Mouse (Mus musculus): ENCODE measurements around the gene Fam69a. TPM values are rescaled to one million over a fixed set of nuclear protein-coding genes. Genes with fewer than 3 reads are reported as not detected.

Gene Fam69a
- 1.8 and 2.0 TPM in 2 replicates for polyA plus RNA-seq (2012; rRNA removed)

DNA sequence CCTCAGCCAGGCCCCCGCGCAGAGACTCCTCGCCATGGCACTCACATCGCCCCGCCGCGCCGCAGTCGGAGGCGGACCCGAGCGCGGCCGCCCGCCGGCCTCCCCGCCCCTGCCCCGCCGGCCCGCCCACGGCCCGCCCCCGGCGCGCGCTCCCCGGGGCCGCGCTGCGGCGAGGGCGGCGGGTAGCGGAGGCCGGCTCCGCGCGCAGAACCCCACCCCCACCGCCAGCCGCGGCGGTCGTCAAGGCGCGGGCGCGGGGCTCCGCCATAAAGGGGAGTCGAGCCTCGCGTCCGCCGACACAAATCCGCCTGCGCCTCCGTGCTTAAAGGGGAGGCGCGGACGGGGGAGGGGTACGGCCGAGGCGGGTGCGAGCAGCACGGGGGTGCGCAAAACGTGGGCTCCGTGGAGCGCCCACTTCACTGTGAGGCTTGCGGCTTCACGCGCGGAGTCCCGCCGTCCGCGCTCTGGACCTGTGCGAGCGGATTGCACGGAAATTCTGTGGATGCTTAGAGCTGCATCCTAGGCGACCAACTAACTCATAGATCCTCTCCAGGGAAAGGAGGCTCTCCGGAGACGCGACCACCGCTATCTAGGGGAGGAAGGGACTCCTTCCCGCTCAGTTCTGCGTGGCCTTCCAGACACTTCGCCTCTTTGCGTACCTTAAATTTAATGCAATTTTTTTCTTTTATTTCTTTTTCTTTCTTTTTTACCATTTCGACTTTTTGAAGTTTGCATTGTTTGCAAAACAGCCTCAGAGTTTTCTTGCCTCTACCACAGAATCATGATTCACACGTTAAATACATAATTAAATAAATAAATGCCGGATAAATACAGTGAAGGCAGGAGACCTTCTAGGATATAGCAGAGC lies at the start of gene Fam69a:
Gene Fam69a (minus strand): TSS at position 119 of the 868 bp plus-strand sequence.

DNA sequence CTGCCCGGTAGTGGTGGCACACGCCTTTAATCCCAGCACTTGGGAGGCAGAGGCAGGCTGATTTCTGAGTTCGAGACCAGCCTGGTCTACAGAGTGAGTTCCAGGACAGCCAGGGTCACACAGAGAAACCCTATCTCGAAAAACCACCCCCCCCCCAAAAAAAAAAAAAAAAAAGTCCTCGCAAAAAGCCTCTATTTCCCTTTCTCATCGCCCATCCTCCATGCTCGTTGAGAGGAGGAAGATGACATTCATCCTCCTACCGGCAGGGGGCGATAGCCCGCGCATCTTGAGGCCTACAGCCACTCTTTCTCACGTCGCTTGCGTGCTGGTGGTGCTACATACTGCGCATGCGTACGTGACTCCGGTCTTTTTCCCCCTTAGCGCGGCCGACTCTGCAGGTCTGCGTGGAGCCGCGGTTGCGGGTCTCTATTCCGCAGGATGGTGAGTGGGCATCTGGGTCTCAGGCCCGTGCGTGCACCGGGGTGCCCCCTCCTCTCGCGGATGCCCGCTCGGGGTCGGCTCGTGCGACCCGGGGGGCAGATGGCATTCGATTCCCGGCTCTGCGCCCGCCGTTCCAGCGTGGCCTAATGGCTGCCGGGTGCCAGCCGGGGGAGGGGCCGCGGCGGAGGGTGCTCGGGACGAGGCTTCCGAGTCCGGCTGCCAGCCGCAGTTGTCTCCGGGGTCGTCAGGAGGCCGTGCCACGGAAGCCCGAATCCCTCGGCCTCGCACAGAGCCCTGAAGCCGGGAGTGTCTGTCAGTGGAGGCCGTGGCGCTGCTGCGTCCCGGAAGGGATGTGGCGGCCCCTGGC lies 86.5 kb downstream of the Fam69a start, which contains the start of gene Rpl5:
Gene Rpl5 (plus strand): TSS at position 297 of the 808 bp plus-strand sequence.

DNA sequence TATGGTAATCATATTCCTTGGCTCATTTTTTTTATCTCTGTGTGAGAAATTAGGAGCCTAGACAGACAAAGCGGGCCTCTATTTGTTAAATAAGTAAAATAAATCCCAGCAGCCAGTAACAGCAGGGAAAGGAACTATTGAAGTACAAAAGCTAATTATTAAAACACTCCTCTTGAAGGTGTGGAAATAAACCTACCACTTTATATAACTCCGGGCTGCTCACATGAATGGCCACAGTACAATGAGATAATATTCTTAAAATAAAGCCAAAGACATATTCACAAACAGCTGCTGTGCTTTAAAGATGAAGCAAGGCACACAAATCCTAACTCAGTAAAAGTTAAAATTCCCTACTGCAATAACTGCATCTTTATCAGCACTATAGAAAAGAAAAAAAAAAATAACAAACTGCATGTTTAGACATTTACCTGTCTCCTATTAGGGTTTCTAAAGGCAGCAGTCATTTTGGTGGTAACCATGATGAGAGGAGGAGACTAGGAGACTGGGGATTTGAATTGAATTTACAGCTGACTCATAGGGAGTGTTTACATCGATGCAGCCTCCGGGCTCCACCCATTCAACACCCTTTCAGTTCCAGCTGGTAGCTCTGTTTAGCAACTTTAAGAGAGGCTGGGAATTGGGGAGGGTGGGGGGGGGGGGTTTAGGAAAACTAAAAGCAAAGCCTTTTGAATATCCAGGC lies 112.2 kb downstream of the Fam69a start, which contains the start of gene Evi5:
Gene Evi5 (minus strand): TSS at position 547 of the 700 bp plus-strand sequence.

Other genes starting within 250 kb of the Fam69a start
- not detected in 2 replicates for gene Ube2d2b, start 157.0 kb downstream of the Fam69a start, polyA plus RNA-seq (2012; rRNA removed)
- gene Evi5, start 112.0 kb downstream of the Fam69a start, polyA plus RNA-seq (2012; rRNA removed), result 25.4 and 26.4 TPM in 2 replicates
- gene Rpl5, start 86.6 kb downstream of the Fam69a start, polyA plus RNA-seq (2012; rRNA removed), result 75.8 and 82.8 TPM in 2 replicates
- 10.6 TPM in 2 replicates for gene Mtf2, start 78.6 kb upstream of the Fam69a start, polyA plus RNA-seq (2012; rRNA removed)
- 14.8 and 16.3 TPM in 2 replicates for gene Tmed5, start 145.5 kb upstream of the Fam69a start, polyA plus RNA-seq (2012; rRNA removed)
- 0.71 and 0.73 TPM in 2 replicates for gene Ccdc18, start 145.8 kb upstream of the Fam69a start, polyA plus RNA-seq (2012; rRNA removed)

Data from liver, embryonic 18 days (tissue).